Mouse (Mus musculus): ENCODE results near the gene Traf4.
"Not testable (repeated sequence)": the region's sequence is repeated elsewhere in the genome, so short reads cannot be mapped to it uniquely, and the experiment has no call there.

The Traf4 gene

GRCm38 (mm10) chr11:78143520-78143919 lies 21.9 kb downstream of the Traf4 start:
- no peak for DNase-seq (ENCODE audit: low read depth, low spot score)

GRCm38 (mm10) chr11:78140665-78141064 lies 24.7 kb downstream of the Traf4 start:
- no peak for DNase-seq (ENCODE audit: low read depth, low spot score)

- no peak for DNase-seq (ENCODE audit: low read depth, low spot score)
Observed at GRCm38 (mm10) chr11:78138023-78138422, 27.4 kb downstream of the Traf4 start.

GRCm38 (mm10) chr11:78137584-78137983 lies 27.8 kb downstream of the Traf4 start:
- DNase-seq (ENCODE audit: low read depth, low spot score) = no peak

GRCm38 (mm10) chr11:78136132-78136531 lies 29.3 kb downstream of the Traf4 start:
- DNase-seq (ENCODE audit: low read depth, low spot score) = no peak

- not testable (repeated sequence) for DNase-seq (ENCODE audit: low read depth, low spot score)
Observed at GRCm38 (mm10) chr11:78135314-78135713, 30.1 kb downstream of the Traf4 start.

GRCm38 (mm10) chr11:78134344-78134743 lies 31.0 kb downstream of the Traf4 start:
- no peak for DNase-seq (ENCODE audit: low read depth, low spot score)

- DNase-seq (ENCODE audit: low read depth, low spot score) = no peak
Observed at GRCm38 (mm10) chr11:78133915-78134314, 31.5 kb downstream of the Traf4 start.

- DNase-seq (ENCODE audit: low read depth, low spot score) = no peak
Observed at GRCm38 (mm10) chr11:78129458-78129857, 35.9 kb downstream of the Traf4 start.

GRCm38 (mm10) chr11:78126739-78127138 lies 38.6 kb downstream of the Traf4 start:
- DNase-seq (ENCODE audit: low read depth, low spot score) = no peak

- DNase-seq (ENCODE audit: low read depth, low spot score) = no peak
Observed at GRCm38 (mm10) chr11:78125691-78126090, 39.7 kb downstream of the Traf4 start.

- DNase-seq (ENCODE audit: low read depth, low spot score) = no peak
Observed at GRCm38 (mm10) chr11:78123782-78124181, 41.6 kb downstream of the Traf4 start.

- no peak for DNase-seq (ENCODE audit: low read depth, low spot score)
Observed at GRCm38 (mm10) chr11:78122815-78123214, 42.6 kb downstream of the Traf4 start.

- DNase-seq (ENCODE audit: low read depth, low spot score) = no peak
Observed at GRCm38 (mm10) chr11:78121176-78121575, 44.2 kb downstream of the Traf4 start.

- DNase-seq (ENCODE audit: low read depth, low spot score) = no peak
Observed at GRCm38 (mm10) chr11:78119898-78120297, 45.5 kb downstream of the Traf4 start.

GRCm38 (mm10) chr11:78118467-78118866 lies 46.9 kb downstream of the Traf4 start:
- no peak for DNase-seq (ENCODE audit: low read depth, low spot score)

- DNase-seq (ENCODE audit: low read depth, low spot score) = no peak
Observed at GRCm38 (mm10) chr11:78116146-78116410, 49.3 kb downstream of the Traf4 start.

- peak; percentile 91 for DNase-seq (ENCODE audit: low read depth, low spot score)
Observed at GRCm38 (mm10) chr11:78115367-78116145, 49.8 kb downstream of the Traf4 start.

GRCm38 (mm10) chr11:78114676-78115366 lies 50.6 kb downstream of the Traf4 start:
- no peak for DNase-seq (ENCODE audit: low read depth, low spot score)

GRCm38 (mm10) chr11:78113616-78114015 lies 51.8 kb downstream of the Traf4 start:
- peak; percentile 78 for DNase-seq (ENCODE audit: low read depth, low spot score)

Measured in brain, embryonic 18.5 days (tissue).